Mouse (Mus musculus) layer of hippocampus, postnatal 14 days (tissue): ENCODE results near the gene Ppef2. TPM values are rescaled to one million over a fixed set of nuclear protein-coding genes. Genes with fewer than 3 reads are reported as not detected.

Source experiments
- DNase-seq, 2 experiments: peaks; one replicate each; pipeline ENCODE4 v3.0.0; 2021 to 2022; ENCODE audit warnings: low spot score in 2 of 2, mixed read lengths in 1 of 2
- total RNA-seq, 2 experiments: library from RNA; stranded (reverse); gene quantifications; 2 replicates each; pipeline ENCODE4 v1.2.3; 2021

Ppef2 gene
- total RNA-seq, 2 experiments from 2014 or later = 0.39 to 0.55 TPM

- no peak for DNase-seq
Observed at GRCm38 (mm10) chr5:92196895-92197811, 58.9 kb downstream of the Ppef2 start.

- DNase-seq = peak in 1 of 2 experiments; percentile 37
Observed at GRCm38 (mm10) chr5:92195716-92196115, 60.4 kb downstream of the Ppef2 start.

GRCm38 (mm10) chr5:92188881-92189483, 67.1 kb downstream of the Ppef2 start:
- DNase-seq = no peak

GRCm38 (mm10) chr5:92183071-92183830, 72.8 kb downstream of the Ppef2 start:
- peak in 1 of 2 experiments; percentile 29 for DNase-seq

Other genes with a start within 250 kb of the Ppef2 start
- gene Cdkl2, start 212.4 kb downstream of the Ppef2 start, total RNA-seq = 10 to 100 TPM; 67.0 to 67.3 TPM
- 100 to 1,000 TPM; 178 to 188 TPM for gene G3bp2, start 172.6 kb downstream of the Ppef2 start, total RNA-seq
- gene Uso1, start 118.3 kb downstream of the Ppef2 start, total RNA-seq = 10 to 100 TPM; 70.9 to 71.9 TPM
- gene U90926, start 40.9 kb downstream of the Ppef2 start, total RNA-seq = not detected
- 10 to 100 TPM; 35.4 to 36.8 TPM for gene Naaa, start 21.9 kb upstream of the Ppef2 start, total RNA-seq
- gene Sdad1, start 54.2 kb upstream of the Ppef2 start, total RNA-seq = 10 to 100 TPM; 21.9 to 22.8 TPM
- not detected for gene Cxcl9, start 71.8 kb upstream of the Ppef2 start, total RNA-seq
- gene Art3, start 75.5 kb upstream of the Ppef2 start, total RNA-seq = 1 to 10 TPM; 5.5 to 8.7 TPM
- gene Cxcl10, start 92.6 kb upstream of the Ppef2 start, total RNA-seq = not detected
- gene Nup54, start 178.9 kb upstream of the Ppef2 start, total RNA-seq = 10 to 100 TPM; 30.2 to 33.8 TPM